Mouse (Mus musculus) urinary bladder, postnatal 4 days (tissue): ENCODE data around the gene Gm20792.
"Not testable (repeated sequence)": the region's sequence is repeated elsewhere in the genome, so short reads cannot be mapped to it uniquely, and the experiment has no call there.

ENCODE experiments used
- DNase-seq, 2 experiments: peaks; one replicate each; pipeline ENCODE4 v3.0.0; 2021 to 2022; ENCODE audit warnings: low spot score in 2 of 2

The Gm20792 gene

GRCm38 (mm10) chrY:48311555-48311954, at the start of gene Gm20792:
TSS of gene Gm20792 (plus strand) at chrY:48311855.
- DNase-seq, result not testable (repeated sequence)
